ENCODE assay signal across 17 mouse cellular contexts in the genomic region with DNA sequence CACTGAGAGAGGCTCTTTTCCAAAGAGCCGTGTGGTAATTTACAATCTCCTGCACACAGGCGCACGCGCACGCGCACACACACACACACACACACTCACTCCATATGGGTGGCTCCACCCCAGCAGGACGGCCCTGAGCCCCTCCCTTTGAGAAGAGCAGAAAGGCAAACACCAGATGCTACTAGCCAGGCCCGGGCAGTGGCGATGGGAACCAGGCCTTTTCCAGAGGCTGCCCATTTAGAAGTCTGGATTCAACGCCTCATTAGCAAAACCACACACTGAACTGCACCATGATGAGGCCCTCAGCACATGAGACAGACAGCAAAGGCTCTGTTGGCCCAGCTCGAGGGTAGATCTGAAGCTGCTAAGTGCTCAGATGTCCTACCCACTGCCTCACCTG. TPM values are rescaled to one million over a fixed set of nuclear protein-coding genes. Genes with fewer than 3 reads are reported as not detected.
DNase-seq lines count a peak whose midpoint lies in the region; ATAC-seq and TF ChIP-seq lines count a peak whose summit lies in the region.
"Had no signal": no experiment of that assay in that cellular context is flagged by ENCODE, and none has a peak within 500 bp of the region (broad histone marks: within the 10 kb centered on the region; RNA-seq: fewer than 3 reads in every experiment).

No protein-coding gene starts in this region.

- H3K9ac ChIP-seq in hindbrain, postnatal 0 days (replicated peaks; ENCODE audit: low read length), result no peak overlapping the region
- no peak overlapping the region for H3K9ac ChIP-seq in hindbrain, embryonic 13.5 days
- H3K9ac ChIP-seq: hindbrain, embryonic 14.5 days; kidney, embryonic 15.5 days; limb, embryonic 12.5 days; neural tube, embryonic 13.5 days had no signal

- H3K36me3 ChIP-seq in hindbrain, postnatal 0 days (ENCODE audit: insufficient read depth, low read length), result no peaks in the 10 kb centered on the region
- H3K36me3 ChIP-seq in hindbrain, embryonic 13.5 days, result no peaks in the 10 kb centered on the region
- H3K36me3 ChIP-seq: kidney, embryonic 15.5 days; limb, embryonic 12.5 days; neural tube, embryonic 13.5 days had no signal

- H3K4me2 ChIP-seq in hindbrain, postnatal 0 days (ENCODE audit: low read depth, low read length), result no peak overlapping the region
- no peak overlapping the region for H3K4me2 ChIP-seq in hindbrain, embryonic 13.5 days
- H3K4me2 ChIP-seq: hindbrain, embryonic 14.5 days; kidney, embryonic 15.5 days; limb, embryonic 12.5 days; neural tube, embryonic 13.5 days had no signal

- H3K4me3 ChIP-seq in hindbrain, postnatal 0 days (ENCODE audit: low read length), result no peak overlapping the region
- H3K4me3 ChIP-seq in hindbrain, embryonic 13.5 days, result no peak overlapping the region
- H3K4me3 ChIP-seq: erythroblast, embryonic 14.5 days; kidney, embryonic 15.5 days; limb, embryonic 12.5 days; neural tube, embryonic 13.5 days had no signal

- no peak for ATAC-seq in hindbrain, postnatal 0 days
- no peak for ATAC-seq in hindbrain, embryonic 13.5 days (ENCODE audit: low FRiP score)
- no peak for ATAC-seq in CD4-positive, CD25-positive, alpha-beta regulatory T cell, adult 4 months
- ATAC-seq: midbrain, embryonic 16.5 days had no signal

- H3K4me1 ChIP-seq in hindbrain, postnatal 0 days (ENCODE audit: insufficient read depth, low read length), result 0 out of 2 replicates have a peak, but pooled peaks cover 8% of the 10 kb centered on the region
- 0 out of 2 replicates have a peak, but pooled peaks cover 5% of the 10 kb centered on the region for H3K4me1 ChIP-seq in hindbrain, embryonic 13.5 days (replicated peaks)
- H3K4me1 ChIP-seq: kidney, embryonic 15.5 days; limb, embryonic 12.5 days; neural tube, embryonic 13.5 days had no signal

- no peaks in the 10 kb centered on the region for H3K27me3 ChIP-seq in hindbrain, postnatal 0 days (ENCODE audit: insufficient read depth, low read length)
- H3K27me3 ChIP-seq in hindbrain, embryonic 13.5 days, result no peaks in the 10 kb centered on the region
- H3K27me3 ChIP-seq: kidney, embryonic 15.5 days; limb, embryonic 12.5 days; neural tube, embryonic 13.5 days had no signal

- peak overlapping the region; percentile 56; the same call in 1 of the 2 replicates for H3K27ac ChIP-seq in hindbrain, postnatal 0 days
- H3K27ac ChIP-seq in hindbrain, embryonic 13.5 days, result no peak overlapping the region
- H3K27ac ChIP-seq: hindbrain, embryonic 14.5 days; kidney, embryonic 15.5 days; limb, embryonic 12.5 days; neural tube, embryonic 13.5 days had no signal

- no peaks in the 10 kb centered on the region for H3K9me3 ChIP-seq in hindbrain, postnatal 0 days (ENCODE audit: low read length)
- H3K9me3 ChIP-seq in hindbrain, embryonic 13.5 days, result no peaks in the 10 kb centered on the region
- H3K9me3 ChIP-seq: kidney, embryonic 15.5 days; limb, embryonic 12.5 days; neural tube, embryonic 13.5 days had no signal

- no peak for TF ChIP-seq CTCF in hindbrain, postnatal 0 days (IDR thresholded peaks at IDR 0.05; ENCODE audit: low read depth)

- peak; percentile 28 for DNase-seq in hindbrain, postnatal 0 days (ENCODE audit: low spot score)
- DNase-seq in MN1 (ENCODE audit: low spot score), result peak; percentile 76
- DNase-seq in cerebellum, adult 11-12 months, result peak; percentile 80
- peak; percentile 3 for DNase-seq in embryo, embryonic 10.5 days (ENCODE audit: low spot score)
- no peak for DNase-seq in thymus, adult 18-20 months
- DNase-seq in Muller cell, postnatal 12 days (ENCODE audit: inconsistent ontology term), result no peak
- DNase-seq: lung, adult 18-20 months; right cerebral cortex, adult 18-20 months had no signal

- 63% methylated on average over 11 of the region's 11 CpGs for WGBS in hindbrain, postnatal 0 days
- WGBS in hindbrain, embryonic 13.5 days, result 77% methylated on average over 11 of the region's 11 CpGs

RNA-seq across cellular contexts. Expression of gene Cog2, which starts 24.9 kb away (rescaled TPM):
- total RNA-seq in hindbrain, postnatal 0 days (2014; rRNA removed), result 29.4 and 30.0 TPM in 2 replicates
- 17.3 and 21.4 TPM in 2 replicates for polyA plus RNA-seq in hindbrain, postnatal 0 days (2015; fragmentation: Nextera tagmentation; extraction: Ambion mirVana)
- polyA plus RNA-seq in hindbrain, embryonic 13.5 days (2015; fragmentation: Nextera tagmentation; extraction: Ambion mirVana), result 35.2 and 35.8 TPM in 2 replicates
- 10 to 100 TPM; 49.6 to 62.7 TPM for polyA plus RNA-seq in CD4-positive, CD25-positive, alpha-beta regulatory T cell, adult 4 months (2017; shearing (Covaris generic))

RNA-seq across cellular contexts. Expression of gene Pgbd5, which starts 56.2 kb away (rescaled TPM):
- 68.7 and 74.1 TPM in 2 replicates for total RNA-seq in hindbrain, postnatal 0 days (2014; rRNA removed)
- polyA plus RNA-seq in hindbrain, postnatal 0 days (2015; fragmentation: Nextera tagmentation; extraction: Ambion mirVana), result 15.8 and 15.9 TPM in 2 replicates
- 10.3 and 11.0 TPM in 2 replicates for polyA plus RNA-seq in hindbrain, embryonic 13.5 days (2015; fragmentation: Nextera tagmentation; extraction: Ambion mirVana)
- polyA plus RNA-seq in CD4-positive, CD25-positive, alpha-beta regulatory T cell, adult 4 months (2017; shearing (Covaris generic)), result not detected
- total RNA-seq: granulocyte monocyte progenitor cell, adult 5-6 weeks had no signal
- polyA plus RNA-seq: erythroblast, embryonic 14.5 days had no signal

Comparison
In these comparisons a context has a peak if more than half of its experiments do, and no peak if none do; other contexts are left out.
1. DNase-seq: peak in hindbrain, postnatal 0 days (single experiment), MN1 (single experiment), cerebellum, adult 11-12 months (single experiment) and embryo, embryonic 10.5 days (single experiment); none in thymus, adult 18-20 months (0 of 2) and Muller cell, postnatal 12 days (single experiment).
2. RNA of gene Pgbd5, which starts 56.2 kb away (polyA plus RNA-seq): 15.8 to 15.9 TPM in hindbrain, postnatal 0 days and 10.3 to 11.0 TPM in hindbrain, embryonic 13.5 days; not detected in CD4-positive, CD25-positive, alpha-beta regulatory T cell, adult 4 months; every median in the first group is over 10 times any median in the second.